Mouse (Mus musculus) myocyte (in vitro differentiated cells): ENCODE results near the gene Tmem100. TPM values are rescaled to one million over a fixed set of nuclear protein-coding genes. Genes with fewer than 3 reads are reported as not detected.
A peak's percentile ranks its signal among the peaks of the same experiment; 100 is the strongest.

ENCODE experiments used
- H3K27me3 ChIP-seq: one replicate; pipeline ENCODE4 v1.6.1; 2011; ENCODE audit not compliant: control insufficient read depth, insufficient read depth, insufficient read length
- H3K36me3 ChIP-seq: one replicate; pipeline ENCODE4 v1.6.1; 2011; ENCODE audit not compliant: control insufficient read depth, insufficient read depth
- H3K4me2 ChIP-seq: one replicate; pipeline ENCODE4 v1.6.1; 2011; ENCODE audit warnings: low read depth, control low read depth
- H3K4me3 ChIP-seq: one replicate; pipeline ENCODE4 v1.5.1; 2011; ENCODE audit warnings: mild to moderate bottlenecking, control low read depth, moderate library complexity
- H3K79me2 ChIP-seq: one replicate; pipeline ENCODE4 v1.6.1; 2011; ENCODE audit not compliant: control insufficient read depth, insufficient read depth
- H3ac ChIP-seq: one replicate; pipeline ENCODE4 v1.6.1; 2011; ENCODE audit not compliant: control insufficient read depth, insufficient read length
- CEBPB ChIP-seq: IDR thresholded peaks from 2 replicates; pipeline ENCODE4 v1.6.1; 2011; ENCODE audit warnings: mild to moderate bottlenecking, moderate library complexity; ENCODE audit not compliant: poor library complexity, insufficient read depth, severe bottlenecking
- E2F4 ChIP-seq: IDR thresholded peaks from one replicate; pipeline ENCODE4 v1.6.1; 2011; ENCODE audit warnings: mild to moderate bottlenecking, control low read depth, moderate library complexity; ENCODE audit not compliant: insufficient read depth
- MAX ChIP-seq: IDR thresholded peaks from one replicate; pipeline ENCODE4 v1.6.1; 2011; ENCODE audit warnings: low read depth, mild to moderate bottlenecking, control low read depth
- MYOD1 ChIP-seq, 3 experiments: IDR thresholded peaks; one replicate each; pipeline ENCODE4 v1.6.1; 2011; ENCODE audit warnings: control low read depth in 2 of 3, low read depth in 2 of 3, mild to moderate bottlenecking in 2 of 3, moderate library complexity in 1 of 3; ENCODE audit not compliant: insufficient read length in 2 of 3, control insufficient read depth in 1 of 3
- MYOG ChIP-seq, 3 experiments: IDR thresholded peaks; one replicate each; pipeline ENCODE4 v1.6.1; 2011; ENCODE audit warnings: control low read depth in 2 of 3, low read depth in 2 of 3, mild to moderate bottlenecking in 2 of 3; ENCODE audit not compliant: insufficient read length in 2 of 3, control insufficient read depth in 1 of 3, insufficient read depth in 1 of 3
- POLR2A ChIP-seq: IDR thresholded peaks from one replicate; pipeline ENCODE4 v1.6.1; 2011; ENCODE audit warnings: low read depth, mild to moderate bottlenecking, control low read depth, moderate library complexity; ENCODE audit not compliant: insufficient read length
- POLR2AphosphoS2 ChIP-seq: IDR thresholded peaks from one replicate; pipeline ENCODE4 v1.6.1; 2011; ENCODE audit warnings: low read depth, control low read depth; ENCODE audit not compliant: insufficient read length
- REST ChIP-seq: IDR thresholded peaks from one replicate; pipeline ENCODE4 v1.6.1; 2011; ENCODE audit warnings: mild to moderate bottlenecking, control low read depth, moderate library complexity; ENCODE audit not compliant: insufficient read depth, insufficient read length
- SRF ChIP-seq: IDR thresholded peaks from one replicate; pipeline ENCODE4 v1.6.1; 2011; ENCODE audit warnings: low read depth; ENCODE audit not compliant: control insufficient read depth, insufficient read length
- TCF12 ChIP-seq: IDR thresholded peaks from one replicate; pipeline ENCODE4 v1.6.1; 2011; ENCODE audit warnings: mild to moderate bottlenecking, control low read depth; ENCODE audit not compliant: poor library complexity, insufficient read depth, severe bottlenecking
- TCF3 ChIP-seq: IDR thresholded peaks from one replicate; pipeline ENCODE4 v1.6.1; 2011; ENCODE audit warnings: low read depth, control low read depth; ENCODE audit not compliant: insufficient read length
- USF1 ChIP-seq: IDR thresholded peaks from one replicate; pipeline ENCODE4 v1.6.1; 2011; ENCODE audit warnings: low read depth, mild to moderate bottlenecking, control low read depth, moderate library complexity
- polyA plus RNA-seq: library from polyadenylated mRNA; unstranded; fragments of >200 nt; fragmentation: generic; extraction: Trizol; gene quantifications from one replicate; pipeline ENCODE4 v1.2.1, GENCODE M21; 2012; ENCODE audit warnings: missing spikeins

Tmem100 gene
- polyA plus RNA-seq, 1 experiment: not detected

DNA sequence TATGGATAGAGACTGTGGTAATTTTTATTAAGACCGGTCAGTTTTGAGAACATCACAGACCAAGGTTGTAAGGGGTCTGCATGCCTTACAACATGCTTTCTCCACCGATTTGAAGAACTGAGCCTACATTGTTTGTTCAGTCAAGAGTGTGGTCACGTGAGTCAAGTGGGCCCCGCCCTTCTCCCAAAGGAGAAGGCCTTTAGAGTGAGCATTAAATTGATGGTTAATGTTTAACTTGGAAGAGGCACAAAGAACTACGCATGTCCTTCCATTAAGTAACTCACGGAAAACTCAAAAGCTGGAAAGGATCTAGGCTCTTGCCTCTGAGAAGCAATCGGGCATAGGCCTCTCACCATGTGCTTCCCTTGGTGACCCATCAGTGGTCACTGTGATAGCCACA lies 33.3 kb upstream of the Tmem100 start:
- no peak overlapping the region for H3K4me2 ChIP-seq
- H3K36me3 ChIP-seq: no peaks in the 10 kb centered on the region
- H3K4me3 ChIP-seq: no peak overlapping the region
- no peak overlapping the region for H3ac ChIP-seq
- TF ChIP-seq E2F4 (no peak), TCF12 (no peak), USF1 (no peak), MAX (no peak), POLR2AphosphoS2 (no peak), MYOG (IDR thresholded peaks at IDR 0.05; ENCODE audit: control insufficient read depth in 1 of 3, insufficient read depth in 1 of 3, insufficient read length in 2 of 3, low read depth in 2 of 3) (no peak), CEBPB (no peak), REST (no peak)
- H3K27me3 ChIP-seq: no peaks in the 10 kb centered on the region
- H3K79me2 ChIP-seq: no peaks in the 10 kb centered on the region

GRCm38 (mm10) chr11:89998996-89999770 lies 31.0 kb upstream of the Tmem100 start:
- H3K4me2 ChIP-seq: no peak overlapping the region
- H3K79me2 ChIP-seq: no peaks in the 10 kb centered on the region
- H3K36me3 ChIP-seq: no peaks in the 10 kb centered on the region
- TF ChIP-seq MYOD1 (IDR thresholded peaks at IDR 0.05; ENCODE audit: control insufficient read depth in 1 of 3, insufficient read length in 2 of 3, low read depth in 2 of 3): no peak
- no peak for TF ChIP-seq POLR2AphosphoS2
- TF ChIP-seq TCF12: no peak
- TF ChIP-seq CEBPB: no peak
- TF ChIP-seq REST: no peak
- H3ac ChIP-seq: no peak overlapping the region
- no peak overlapping the region for H3K4me3 ChIP-seq
- H3K27me3 ChIP-seq: no peaks in the 10 kb centered on the region

DNA sequence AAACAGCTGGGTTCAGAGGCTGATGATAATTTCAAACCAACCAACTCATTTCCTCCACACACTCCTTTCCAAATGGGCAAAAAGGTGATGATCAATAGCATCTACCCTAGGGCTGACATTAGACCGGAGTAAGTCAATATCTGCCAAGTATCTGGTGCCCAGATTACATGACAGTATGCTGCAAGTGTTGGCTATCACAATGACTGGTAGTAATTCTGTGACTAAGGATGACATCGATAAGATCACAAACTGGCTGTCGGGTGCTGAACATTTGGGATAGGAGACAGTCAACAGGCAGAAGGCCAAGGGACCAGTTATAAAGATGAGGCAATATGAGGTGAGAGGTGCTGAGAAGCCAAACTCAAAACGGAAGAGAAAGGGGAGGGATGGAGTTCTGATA lies 29.5 kb upstream of the Tmem100 start:
- H3K4me3 ChIP-seq: no peak overlapping the region
- no peaks in the 10 kb centered on the region for H3K79me2 ChIP-seq
- H3ac ChIP-seq: no peak overlapping the region
- H3K4me2 ChIP-seq: no peak overlapping the region
- no peaks in the 10 kb centered on the region for H3K36me3 ChIP-seq
- TF ChIP-seq REST (no peak), E2F4 (no peak), TCF3 (no peak)
- H3K27me3 ChIP-seq: no peaks in the 10 kb centered on the region

DNA sequence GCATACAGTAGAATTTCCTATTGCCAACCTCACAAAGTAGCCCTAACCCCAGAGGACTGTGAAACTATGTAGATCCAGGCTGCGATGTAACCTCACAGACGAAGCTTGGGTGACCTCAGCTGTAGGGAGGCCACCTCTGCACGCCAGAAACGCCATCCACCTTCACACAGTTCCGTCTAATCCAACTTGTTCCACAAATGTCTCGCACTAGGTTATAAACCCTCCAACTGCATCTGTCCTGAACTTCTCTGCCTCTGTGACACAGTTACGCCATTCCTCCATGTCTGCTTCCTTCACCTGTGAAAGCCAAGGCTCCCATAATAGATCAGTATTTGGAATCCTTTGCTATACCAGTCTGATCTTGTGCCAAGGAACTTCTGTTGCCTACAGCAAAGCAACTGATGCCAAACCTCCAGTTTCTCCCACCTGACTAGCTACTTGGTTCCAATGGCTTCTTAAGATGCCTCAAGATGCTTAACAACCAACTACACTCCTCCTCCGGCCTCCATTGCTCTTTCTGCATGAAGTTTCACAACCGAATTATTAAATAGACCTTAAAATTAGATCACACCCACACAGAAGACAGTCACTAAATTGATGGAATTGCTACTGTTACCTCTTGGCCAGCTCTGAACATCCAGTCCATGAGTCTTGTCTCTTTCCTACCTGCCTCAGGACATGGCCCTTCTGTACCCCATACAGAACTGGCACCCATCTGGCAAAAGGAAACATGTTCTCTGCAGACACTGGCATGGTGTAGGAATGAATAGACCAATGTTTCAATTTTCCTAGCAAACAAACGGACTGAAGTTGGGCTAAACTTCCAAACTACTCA lies 28.5 kb upstream of the Tmem100 start:
- H3K36me3 ChIP-seq: no peaks in the 10 kb centered on the region
- no peaks in the 10 kb centered on the region for H3K79me2 ChIP-seq
- H3K4me3 ChIP-seq: peak overlapping the region; percentile 20
- TF ChIP-seq E2F4: no peak
- TF ChIP-seq TCF12: no peak
- no peak for TF ChIP-seq SRF
- TF ChIP-seq REST: no peak
- no peak for TF ChIP-seq MYOD1 (IDR thresholded peaks at IDR 0.05; ENCODE audit: control insufficient read depth in 1 of 3, insufficient read length in 2 of 3, low read depth in 2 of 3)
- no peak for TF ChIP-seq CEBPB
- no peak for TF ChIP-seq MYOG (IDR thresholded peaks at IDR 0.05; ENCODE audit: control insufficient read depth in 1 of 3, insufficient read depth in 1 of 3, insufficient read length in 2 of 3, low read depth in 2 of 3)
- no peak for TF ChIP-seq POLR2AphosphoS2
- no peak for TF ChIP-seq POLR2A
- no peak for TF ChIP-seq MAX
- no peak for TF ChIP-seq USF1
- TF ChIP-seq TCF3: no peak
- H3K27me3 ChIP-seq: no peaks in the 10 kb centered on the region
- H3K4me2 ChIP-seq: peak overlapping the region; percentile 62
- H3ac ChIP-seq: no peak overlapping the region

DNA sequence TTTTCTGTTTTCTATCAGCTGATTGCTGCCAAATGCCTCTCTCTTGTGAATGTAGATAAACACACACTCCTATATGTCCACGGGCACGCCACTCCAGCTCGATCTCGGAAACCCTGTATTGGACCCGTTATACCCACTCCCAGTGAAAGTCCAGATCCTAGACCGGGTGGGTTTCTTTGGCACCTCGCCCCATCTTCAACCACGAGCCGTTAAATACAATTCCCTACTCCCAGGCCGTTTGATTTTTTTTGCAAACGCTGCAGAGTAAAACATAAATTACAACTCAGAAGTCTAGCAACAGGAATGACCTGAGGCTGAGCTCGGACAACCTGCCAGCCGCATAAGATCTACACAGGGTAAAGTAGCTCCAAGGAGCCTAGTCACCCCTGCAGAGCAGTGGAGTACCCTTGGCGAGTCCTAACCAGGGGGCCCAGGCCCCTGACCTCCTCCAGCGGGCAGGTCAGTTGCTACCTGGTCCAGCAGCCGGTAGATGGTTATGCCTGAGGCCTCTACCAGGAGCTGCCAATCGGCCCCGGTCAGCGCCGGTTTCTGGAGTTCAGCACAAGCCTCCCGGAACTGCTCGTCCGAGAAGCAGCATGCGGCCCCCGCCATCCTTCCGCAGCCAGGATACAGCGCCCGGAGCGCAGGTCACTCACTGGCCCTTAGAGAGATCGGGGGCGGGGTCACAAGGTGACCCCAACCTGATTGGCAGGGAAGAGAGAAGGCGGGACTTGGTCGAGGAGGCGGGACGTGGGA lies 27.7 kb upstream of the Tmem100 start, which contains the start of gene Pctp:
Gene Pctp (minus strand): TSS at position 664 of the 756 bp plus-strand sequence.
- Histone ChIP-seq H3K4me3 (peak within 1 kb of the TSS; percentile 20), H3K79me2 (no peaks in the 10 kb centered on the region), H3K4me2 (peak within 1 kb of the TSS; percentile 62), H3K36me3 (no peaks in the 10 kb centered on the region), H3ac (no peak within 1 kb of the TSS), H3K27me3 (no peaks in the 10 kb centered on the region)
- TF ChIP-seq MYOG (IDR thresholded peaks at IDR 0.05; ENCODE audit: control insufficient read depth in 1 of 3, insufficient read depth in 1 of 3, insufficient read length in 2 of 3, low read depth in 2 of 3): no peak
- no peak for TF ChIP-seq E2F4
- no peak for TF ChIP-seq TCF3
- TF ChIP-seq SRF: no peak
- peak; percentile 37 for TF ChIP-seq POLR2A
